Mouse (Mus musculus) 3T3-L1 (cell line): Measurements from ENCODE around the gene Mad2l1bp.

Source experiments
- DNase-seq: peaks from one replicate; pipeline ENCODE4 v3.0.0-alpha.2; 2015; ENCODE audit warnings: low read depth, low spot score

Mad2l1bp gene

GRCm38 (mm10) chr17:46152847-46153782 is at the start of gene Mad2l1bp:
Gene Mad2l1bp (minus strand): TSS chr17:46153553.
- DNase-seq = peak; percentile 96

GRCm38 (mm10) chr17:46203078-46203477 is 49.7 kb upstream of the Mad2l1bp start:
- peak; percentile 65 for DNase-seq

- peak; percentile 92 for DNase-seq
Measured at GRCm38 (mm10) chr17:46202421-46203071, 49.2 kb upstream of the Mad2l1bp start, which contains the start of the genes Polh and Xpo5. Gene Polh (minus strand): TSS chr17:46202645. Gene Xpo5 (plus strand): TSS chr17:46202782.

GRCm38 (mm10) chr17:46201151-46201550 is 47.8 kb upstream of the Mad2l1bp start:
- peak; percentile 51 for DNase-seq

- no peak for DNase-seq
Measured at GRCm38 (mm10) chr17:46188829-46189228, 35.5 kb upstream of the Mad2l1bp start.

- DNase-seq = peak; percentile 43
Measured at GRCm38 (mm10) chr17:46182273-46182672, 28.9 kb upstream of the Mad2l1bp start.

GRCm38 (mm10) chr17:46170538-46170937 is 17.2 kb upstream of the Mad2l1bp start:
- peak; percentile 68 for DNase-seq

GRCm38 (mm10) chr17:46168768-46169167 is 15.4 kb upstream of the Mad2l1bp start:
- DNase-seq = no peak

GRCm38 (mm10) chr17:46168318-46168717 is 15.0 kb upstream of the Mad2l1bp start:
- DNase-seq = peak; percentile 56

GRCm38 (mm10) chr17:46167014-46167413 is 13.7 kb upstream of the Mad2l1bp start:
- no peak for DNase-seq

- no peak for DNase-seq
Measured at GRCm38 (mm10) chr17:46166270-46166669, 12.9 kb upstream of the Mad2l1bp start.

- no peak for DNase-seq
Measured at GRCm38 (mm10) chr17:46165460-46165859, 12.1 kb upstream of the Mad2l1bp start.

- no peak for DNase-seq
Measured at GRCm38 (mm10) chr17:46164791-46165190, 11.4 kb upstream of the Mad2l1bp start.

GRCm38 (mm10) chr17:46164301-46164700 is 10.9 kb upstream of the Mad2l1bp start:
- DNase-seq = no peak

- peak; percentile 52 for DNase-seq
Measured at GRCm38 (mm10) chr17:46162951-46163421, 9.6 kb upstream of the Mad2l1bp start.

GRCm38 (mm10) chr17:46162551-46162950 is 9.2 kb upstream of the Mad2l1bp start:
- DNase-seq = no peak

- no peak for DNase-seq
Measured at GRCm38 (mm10) chr17:46161710-46162109, 8.4 kb upstream of the Mad2l1bp start.

- DNase-seq = peak; percentile 51
Measured at GRCm38 (mm10) chr17:46161179-46161578, 7.8 kb upstream of the Mad2l1bp start.

- DNase-seq = peak; percentile 100
Measured at GRCm38 (mm10) chr17:46160686-46161085, 7.3 kb upstream of the Mad2l1bp start, which contains the start of gene Gtpbp2. Gene Gtpbp2 (plus strand): TSS chr17:46161032.

- DNase-seq = peak; percentile 97
Measured at GRCm38 (mm10) chr17:46160090-46160662, 6.8 kb upstream of the Mad2l1bp start.

- no peak for DNase-seq
Measured at GRCm38 (mm10) chr17:46159236-46159635, 5.9 kb upstream of the Mad2l1bp start.

- DNase-seq = no peak
Measured at GRCm38 (mm10) chr17:46157131-46157530, 3.8 kb upstream of the Mad2l1bp start.
